Mouse (Mus musculus) heart, embryonic 12.5 days (tissue): ENCODE measurements at regions not wholly inside any gene's neighbourhood (a gene's known extent, or its start where the extent isn't known, plus 50 kb on each side); places are given as distances from the start of the nearest gene placed in this dataset.

ENCODE experiments used
- ATAC-seq: fragments of 200-750 bp; cut with Nextera tagmentation; 2 replicates; pipeline ENCODE4 v1.8.0; 2017; ENCODE audit warnings: moderate TSS enrichment, moderate library complexity; ENCODE audit not compliant: insufficient number of reproducible peaks, low FRiP score
- H3K27ac ChIP-seq: fragments of 300-500 bp; sonication (generic); 2 replicates; pipeline ENCODE4 v1.5.1; 2016; ENCODE audit warnings: mild to moderate bottlenecking, moderate library complexity; ENCODE audit not compliant: poor library complexity, severe bottlenecking
- H3K27me3 ChIP-seq: fragments of 300-500 bp; sonication (generic); replicated peaks from 2 replicates; pipeline ENCODE4 v1.6.1; 2016; ENCODE audit warnings: mild to moderate bottlenecking, moderate library complexity
- H3K36me3 ChIP-seq: fragments of 300-500 bp; sonication (generic); 2 replicates; pipeline ENCODE4 v1.6.1; 2016; ENCODE audit warnings: mild to moderate bottlenecking, moderate library complexity
- H3K4me1 ChIP-seq: fragments of 300-500 bp; sonication (generic); replicated peaks from 2 replicates; pipeline ENCODE4 v1.6.1; 2016; ENCODE audit warnings: mild to moderate bottlenecking
- H3K4me2 ChIP-seq: fragments of 300-500 bp; sonication (generic); 2 replicates; pipeline ENCODE4 v1.6.1; 2016; ENCODE audit warnings: mild to moderate bottlenecking, moderate library complexity
- H3K4me3 ChIP-seq: fragments of 300-500 bp; sonication (generic); 2 replicates; pipeline ENCODE4 v1.5.1; 2016; ENCODE audit warnings: mild to moderate bottlenecking
- H3K9ac ChIP-seq: fragments of 300-500 bp; sonication (generic); 2 replicates; pipeline ENCODE4 v1.6.1; 2016; ENCODE audit warnings: mild to moderate bottlenecking, moderate library complexity
- H3K9me3 ChIP-seq: fragments of 300-500 bp; sonication (generic); replicated peaks from 2 replicates; pipeline ENCODE4 v1.6.1; 2016; ENCODE audit warnings: mild to moderate bottlenecking, moderate library complexity
- WGBS: fragments of 180-500 bp; shearing (Covaris S2); methylation state at CpG from one replicate; pipeline ENCODE4 v1.1.7; 2016; 5-methylcytosine and 5-hydroxymethylcytosine counted together

DNA sequence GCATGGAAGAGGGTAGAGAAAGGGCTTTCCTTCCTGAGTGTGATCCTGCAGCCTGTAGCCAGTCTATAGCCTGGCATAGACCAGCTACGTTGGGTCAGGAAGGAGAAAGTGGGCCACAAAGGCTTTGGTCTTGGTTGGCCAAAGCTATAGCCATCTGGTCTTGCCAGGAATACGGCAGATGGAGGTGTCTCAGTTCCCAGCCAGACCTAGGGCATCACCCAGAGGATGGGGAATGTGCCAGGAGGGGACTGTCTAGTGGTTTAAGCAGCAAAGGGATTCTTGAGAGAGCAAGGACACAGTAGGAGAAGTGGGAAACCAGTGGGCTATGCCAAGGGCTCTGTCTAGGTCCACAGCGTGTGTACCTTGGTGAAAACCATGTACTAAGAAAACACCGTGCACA lies 251.3 kb upstream of the 9630041A04Rik start:
- no peak overlapping the region for H3K27ac ChIP-seq
- no peaks in the 10 kb centered on the region for H3K9me3 ChIP-seq
- no peak overlapping the region for H3K4me2 ChIP-seq
- no peak overlapping the region for H3K4me3 ChIP-seq
- H3K36me3 ChIP-seq = no peaks in the 10 kb centered on the region
- 0 out of 2 replicates have a peak, but pooled peaks cover 6% of the 10 kb centered on the region for H3K4me1 ChIP-seq
- no peak overlapping the region for H3K9ac ChIP-seq
- 75% methylated on average over 4 of the region's 4 CpGs for WGBS
- no peak for ATAC-seq
- peaks cover 4% of the 10 kb centered on the region; the same call in 1 of the 2 replicates for H3K27me3 ChIP-seq

GRCm38 (mm10) chr9:101602799-101603198 lies 258.8 kb upstream of the 9630041A04Rik start:
- Histone ChIP-seq H3K4me1 (0 out of 2 replicates have a peak, but pooled peaks cover 3% of the 10 kb centered on the region), H3K4me2 (no peak overlapping the region), H3K27me3 (no peaks in the 10 kb centered on the region), H3K9ac (no peak overlapping the region), H3K36me3 (no peaks in the 10 kb centered on the region), H3K27ac (no peak overlapping the region), H3K4me3 (no peak overlapping the region), H3K9me3 (no peaks in the 10 kb centered on the region)
- 72% methylated on average over 6 of the region's 6 CpGs for WGBS
- ATAC-seq = no peak

GRCm38 (mm10) chr9:101596898-101597297 lies 264.7 kb upstream of the 9630041A04Rik start:
- Histone ChIP-seq H3K9ac (no peak overlapping the region), H3K4me3 (no peak overlapping the region), H3K27ac (no peak overlapping the region), H3K4me1 (no peaks in the 10 kb centered on the region), H3K9me3 (no peaks in the 10 kb centered on the region), H3K4me2 (no peak overlapping the region), H3K36me3 (no peaks in the 10 kb centered on the region), H3K27me3 (no peaks in the 10 kb centered on the region)
- WGBS = 77% methylated on average over 3 of the region's 3 CpGs
- no peak for ATAC-seq

DNA sequence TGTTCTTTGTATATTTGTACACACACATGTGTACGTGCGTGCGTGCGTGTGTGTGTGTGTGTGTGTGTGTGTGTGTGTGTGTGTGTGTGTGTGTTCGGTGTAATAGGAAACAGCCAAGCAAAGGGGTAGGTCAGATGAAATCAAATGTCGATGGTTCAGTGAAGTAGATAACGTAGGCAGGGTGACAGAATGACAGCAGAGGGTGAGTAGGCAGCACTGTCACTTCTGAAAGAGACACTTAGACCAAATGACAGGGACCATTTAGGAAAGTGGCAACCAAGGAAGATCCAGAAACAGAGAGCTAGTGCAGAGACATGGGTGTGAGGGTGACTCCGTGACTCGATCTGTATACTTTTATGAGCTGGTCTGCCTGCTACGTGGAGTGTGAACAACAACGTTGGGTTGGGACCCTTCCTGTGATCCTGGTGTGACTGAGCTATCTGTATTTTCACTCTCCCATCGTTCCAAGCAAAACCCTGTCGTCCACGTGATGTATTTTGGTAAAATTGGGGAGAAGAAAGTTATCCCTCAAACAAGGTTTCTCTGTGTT lies 266.5 kb upstream of the 9630041A04Rik start:
- Histone ChIP-seq H3K4me2 (no peak overlapping the region), H3K4me3 (no peak overlapping the region), H3K27ac (no peak overlapping the region), H3K9me3 (no peaks in the 10 kb centered on the region), H3K36me3 (no peaks in the 10 kb centered on the region), H3K4me1 (no peaks in the 10 kb centered on the region), H3K9ac (no peak overlapping the region), H3K27me3 (no peaks in the 10 kb centered on the region)
- 63% methylated on average over 14 of the region's 14 CpGs for WGBS
- ATAC-seq = no peak

DNA sequence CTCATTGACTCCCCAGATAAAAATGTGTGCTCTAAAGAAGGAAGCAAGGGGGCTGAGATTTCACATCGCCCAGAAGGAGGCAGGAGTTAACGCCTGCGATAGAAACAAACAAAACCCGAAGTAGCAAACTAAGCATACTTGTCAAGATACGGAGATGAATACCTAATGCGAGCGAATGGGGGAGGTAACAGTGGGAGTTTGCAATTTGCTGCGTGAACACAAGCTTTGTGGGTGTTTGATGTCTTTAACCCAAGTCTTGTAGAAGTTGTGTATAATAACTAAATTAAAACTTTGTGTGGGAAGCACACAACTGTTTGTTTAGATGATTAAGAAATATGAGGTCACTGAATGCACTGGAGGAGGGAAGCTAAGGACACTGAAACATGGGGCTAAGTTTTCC lies 269.0 kb upstream of the 9630041A04Rik start:
- Histone ChIP-seq H3K4me2 (no peak overlapping the region), H3K9ac (no peak overlapping the region), H3K36me3 (no peaks in the 10 kb centered on the region), H3K27me3 (no peaks in the 10 kb centered on the region), H3K27ac (no peak overlapping the region), H3K4me3 (no peak overlapping the region), H3K9me3 (no peaks in the 10 kb centered on the region), H3K4me1 (no peaks in the 10 kb centered on the region)
- ATAC-seq = no peak
- WGBS = 70% methylated on average over 8 of the region's 8 CpGs

- WGBS = 80% methylated on average over 8 of the region's 8 CpGs
- Histone ChIP-seq H3K4me3 (no peak overlapping the region), H3K27me3 (no peaks in the 10 kb centered on the region), H3K4me1 (no peaks in the 10 kb centered on the region), H3K36me3 (no peaks in the 10 kb centered on the region), H3K27ac (no peak overlapping the region), H3K9ac (no peak overlapping the region), H3K4me2 (no peak overlapping the region), H3K9me3 (no peaks in the 10 kb centered on the region)
- ATAC-seq = no peak
These were observed 270.0 kb upstream of the 9630041A04Rik start for GRCm38 (mm10) chr9:101591681-101592080.

DNA sequence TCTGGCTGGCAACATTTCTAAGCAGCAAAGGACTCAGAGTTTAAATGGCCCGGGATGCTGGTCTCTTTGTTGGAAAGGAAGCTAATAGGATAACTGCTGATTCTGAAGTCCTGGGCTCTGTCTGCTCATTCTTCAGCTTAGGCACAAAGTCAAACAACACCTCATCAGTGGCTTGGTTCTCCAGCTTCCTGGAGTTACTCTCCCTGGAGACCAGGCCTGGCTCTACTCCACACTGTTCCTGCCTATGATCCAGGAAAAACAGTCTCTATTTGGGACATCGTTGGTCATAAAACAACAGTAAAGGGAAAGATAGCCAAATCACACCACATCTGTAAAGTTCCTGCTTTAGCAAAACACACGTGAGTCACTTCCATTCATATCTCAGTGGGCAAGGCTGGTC lies 271.3 kb upstream of the 9630041A04Rik start:
- H3K27me3 ChIP-seq = no peaks in the 10 kb centered on the region
- H3K27ac ChIP-seq = no peak overlapping the region
- 59% methylated on average over 3 of the region's 3 CpGs for WGBS
- no peak overlapping the region for H3K4me3 ChIP-seq
- no peak overlapping the region for H3K9ac ChIP-seq
- H3K4me1 ChIP-seq = no peaks in the 10 kb centered on the region
- no peak for ATAC-seq
- H3K4me2 ChIP-seq = no peak overlapping the region
- H3K9me3 ChIP-seq = no peaks in the 10 kb centered on the region
- H3K36me3 ChIP-seq = no peaks in the 10 kb centered on the region

- Histone ChIP-seq H3K4me3 (no peak overlapping the region), H3K9ac (no peak overlapping the region), H3K9me3 (peaks cover 5% of the 10 kb centered on the region), H3K4me1 (no peaks in the 10 kb centered on the region), H3K27me3 (no peaks in the 10 kb centered on the region), H3K27ac (no peak overlapping the region), H3K4me2 (no peak overlapping the region), H3K36me3 (no peaks in the 10 kb centered on the region)
- no peak for ATAC-seq
- 83% methylated on average over 4 of the region's 4 CpGs for WGBS
These were observed 280.6 kb upstream of the 9630041A04Rik start for GRCm38 (mm10) chr9:101581064-101581463.

- Histone ChIP-seq H3K27me3 (no peaks in the 10 kb centered on the region), H3K9ac (no peak overlapping the region), H3K36me3 (no peaks in the 10 kb centered on the region), H3K9me3 (no peaks in the 10 kb centered on the region), H3K4me3 (no peak overlapping the region), H3K4me1 (no peaks in the 10 kb centered on the region), H3K27ac (no peak overlapping the region), H3K4me2 (no peak overlapping the region)
- ATAC-seq = no peak
- 16% methylated on average over 4 of the region's 4 CpGs for WGBS
These were observed 290.9 kb upstream of the 9630041A04Rik start for GRCm38 (mm10) chr9:101570714-101571113.

DNA sequence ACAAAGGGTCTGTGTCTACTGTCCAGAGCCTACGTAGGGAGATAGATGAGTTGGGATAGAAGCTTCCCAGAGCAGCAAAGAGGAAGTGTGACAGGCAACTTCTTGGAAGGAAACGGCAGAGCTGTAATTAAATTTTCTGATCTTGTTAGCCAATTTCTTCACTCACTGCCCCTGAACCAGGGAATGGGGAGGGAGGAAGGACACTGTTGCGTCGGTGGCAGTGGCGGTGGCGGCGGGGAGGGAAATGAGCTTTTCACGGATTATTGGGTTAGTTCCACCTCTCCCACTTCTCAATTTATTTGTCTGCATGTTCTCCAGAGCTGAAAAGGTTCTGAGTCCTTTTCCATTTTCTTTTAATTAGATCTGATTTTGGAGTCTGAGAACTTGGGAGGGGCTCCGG lies 298.4 kb upstream of the 9630041A04Rik start:
- no peak overlapping the region for H3K4me2 ChIP-seq
- H3K36me3 ChIP-seq = no peaks in the 10 kb centered on the region
- H3K27ac ChIP-seq = no peak overlapping the region
- no peaks in the 10 kb centered on the region for H3K27me3 ChIP-seq
- H3K4me3 ChIP-seq = no peak overlapping the region
- no peak for ATAC-seq
- 0 out of 2 replicates have a peak, but pooled peaks cover 3% of the 10 kb centered on the region for H3K9me3 ChIP-seq
- no peak overlapping the region for H3K9ac ChIP-seq
- 75% methylated on average over 9 of the region's 9 CpGs for WGBS
- no peaks in the 10 kb centered on the region for H3K4me1 ChIP-seq

DNA sequence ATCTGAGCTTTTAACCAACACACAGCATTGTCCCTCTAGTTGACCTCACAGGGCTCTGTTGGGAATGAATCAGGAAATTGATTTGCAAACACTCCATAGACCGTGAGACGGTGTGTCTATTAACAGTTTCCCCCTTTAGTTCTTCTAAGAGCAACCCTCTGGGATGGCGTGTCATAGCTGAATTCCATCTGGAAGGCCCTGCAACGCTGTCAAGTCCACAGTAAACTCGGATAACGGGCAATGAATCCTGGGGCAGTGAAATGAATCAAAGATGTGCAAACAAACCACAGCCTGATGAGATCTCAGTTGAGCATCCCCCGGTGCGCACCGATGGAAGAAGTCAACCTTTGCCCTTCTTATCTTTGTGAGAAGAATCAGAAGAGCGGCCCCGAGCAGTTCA lies 302.3 kb upstream of the 9630041A04Rik start:
- Histone ChIP-seq H3K27me3 (no peaks in the 10 kb centered on the region), H3K27ac (no peak overlapping the region), H3K4me3 (no peak overlapping the region), H3K4me2 (no peak overlapping the region), H3K9ac (no peak overlapping the region), H3K4me1 (peaks cover 8% of the 10 kb centered on the region), H3K36me3 (no peaks in the 10 kb centered on the region), H3K9me3 (0 out of 2 replicates have a peak, but pooled peaks cover 3% of the 10 kb centered on the region)
- 83% methylated on average over 11 of the region's 11 CpGs for WGBS
- ATAC-seq = no peak

DNA sequence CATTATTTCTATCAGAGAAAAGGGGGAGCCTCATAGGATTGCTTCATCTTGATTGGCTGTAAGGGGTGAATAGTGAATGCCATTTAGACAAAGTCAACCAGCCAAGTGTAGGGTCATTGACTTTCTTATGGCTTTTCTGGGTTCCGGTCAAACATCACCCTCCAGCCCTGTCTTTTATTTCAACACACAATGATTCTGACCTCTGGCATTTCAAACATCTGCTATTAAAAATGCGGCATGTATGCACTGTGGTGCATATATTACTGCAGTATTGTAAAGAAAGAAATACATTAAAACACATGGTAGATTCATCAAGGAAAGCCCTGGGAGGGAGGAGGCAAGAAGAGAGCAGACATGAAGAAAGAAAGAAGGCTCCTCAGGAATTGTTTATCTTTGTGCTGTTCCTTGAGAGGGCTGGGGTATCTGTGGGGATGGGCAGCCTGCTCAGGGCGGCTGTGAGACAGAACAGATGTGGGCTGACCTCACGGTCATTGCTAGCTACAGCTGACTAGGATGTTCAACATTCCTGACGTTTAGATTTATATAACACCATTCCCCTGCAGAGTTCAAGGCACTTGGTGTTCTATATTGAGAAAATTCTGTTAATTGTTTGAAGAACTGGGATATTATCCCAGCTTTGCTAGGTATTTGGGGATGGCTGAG lies 303.5 kb upstream of the Ppp2r3a start:
- ATAC-seq = no peak
- H3K9me3 ChIP-seq = 0 out of 2 replicates have a peak, but pooled peaks cover 3% of the 10 kb centered on the region
- H3K4me1 ChIP-seq = peaks cover 8% of the 10 kb centered on the region
- no peaks in the 10 kb centered on the region for H3K36me3 ChIP-seq
- H3K27me3 ChIP-seq = no peaks in the 10 kb centered on the region
- no peak overlapping the region for H3K9ac ChIP-seq
- no peak overlapping the region for H3K4me2 ChIP-seq
- 36% methylated on average over 5 of the region's 5 CpGs for WGBS
- H3K27ac ChIP-seq = no peak overlapping the region
- no peak overlapping the region for H3K4me3 ChIP-seq
